Mouse (Mus musculus) E14TG2a.4 (cell line): Measurements from ENCODE around the gene Eomes.

Experiments used
- CTCF ChIP-seq: conservative IDR thresholded peaks from 2 replicates; pipeline ENCODE4 v1.5.1; 2014; ENCODE audit warnings: low read length
- POU5F1 ChIP-seq: IDR thresholded peaks from 2 replicates; pipeline ENCODE4 v1.6.1; 2014; ENCODE audit warnings: low read length, borderline replicate concordance

- TF ChIP-seq CTCF (no peak), POU5F1 (no peak)
These were observed 28.6 kb downstream of the Eomes start for GRCm38 (mm10) chr9:118506404-118507231.
